Mouse (Mus musculus): ENCODE results near the gene Tbxas1.

- TF ChIP-seq CTCF (IDR thresholded peaks at IDR 0.05; ENCODE audit: low read depth) (no peak), EP300 (IDR thresholded peaks at IDR 0.05; ENCODE audit: low read depth) (no peak)
These were observed 242.6 kb downstream of the Tbxas1 start, which contains the start of gene Parp12 for GRCm38 (mm10) chr6:39117584-39118455.

All from liver, embryonic 14.5 days (tissue).